Mouse (Mus musculus) liver, adult 2 months (tissue): Measurements from ENCODE around the gene Mbnl2. TPM values are rescaled to one million over a fixed set of nuclear protein-coding genes. Genes with fewer than 3 reads are reported as not detected.

Experiments
- DNase-seq: peaks from one replicate; pipeline ENCODE4 v3.0.0-alpha.2; 2011; ENCODE audit warnings: low read depth, low spot score; ENCODE audit errors: extremely low read depth
- H3K27ac ChIP-seq: fragments of 200-500 bp; replicated peaks from 2 replicates; pipeline ENCODE4 v1.5.1; 2012; ENCODE audit warnings: low read depth, mild to moderate bottlenecking, control low read depth, inconsistent platforms, low read length; ENCODE audit not compliant: insufficient read depth
- H3K27me3 ChIP-seq: fragments of 200-500 bp; 2 replicates; pipeline ENCODE4 v1.6.1; 2012; ENCODE audit warnings: mild to moderate bottlenecking, moderate library complexity, low read length, inconsistent platforms; ENCODE audit not compliant: control insufficient read depth, insufficient read depth
- H3K36me3 ChIP-seq: fragments of 200-500 bp; 2 replicates; pipeline ENCODE4 v1.6.1; 2012; ENCODE audit warnings: low read length, inconsistent platforms; ENCODE audit not compliant: control insufficient read depth, insufficient read depth
- H3K4me1 ChIP-seq: fragments of 200-500 bp; 2 replicates; pipeline ENCODE4 v1.6.1; 2011; ENCODE audit warnings: low read length; ENCODE audit not compliant: control insufficient read depth, insufficient read depth
- H3K4me3 ChIP-seq: fragments of 200-500 bp; 2 replicates; pipeline ENCODE4 v1.5.1; 2011; ENCODE audit warnings: low read depth, mild to moderate bottlenecking, control low read depth, low read length, moderate library complexity; ENCODE audit not compliant: insufficient read depth
- H3K79me2 ChIP-seq: fragments of 200-500 bp; 2 replicates; pipeline ENCODE4 v1.6.1; 2012; ENCODE audit warnings: inconsistent platforms, mild to moderate bottlenecking, low read length, moderate library complexity; ENCODE audit not compliant: control insufficient read depth, insufficient read depth
- H3K9ac ChIP-seq: fragments of 200-500 bp; 2 replicates; pipeline ENCODE4 v1.6.1; 2012; ENCODE audit warnings: low read depth, mild to moderate bottlenecking, control low read depth, inconsistent platforms, low read length
- CTCF ChIP-seq: fragments of 200-500 bp; IDR thresholded peaks from 2 replicates; pipeline ENCODE4 v1.5.1; 2011; ENCODE audit warnings: low read depth, low read length, control low read depth
- POLR2A ChIP-seq: fragments of 200-500 bp; IDR thresholded peaks from 2 replicates; pipeline ENCODE4 v1.6.1; 2011; ENCODE audit warnings: low read length, control low read depth; ENCODE audit not compliant: insufficient read depth; ENCODE audit errors: extremely low read depth
- WGBS: fragments of 180-500 bp; shearing (Covaris S2); methylation state at CpG from one replicate; pipeline ENCODE4 v1.1.7; 2018; 5-methylcytosine and 5-hydroxymethylcytosine counted together
- polyA plus RNA-seq: library from polyadenylated mRNA; depleted of rRNA; stranded (reverse); fragments of >200 nt; gene quantifications from 2 replicates; pipeline ENCODE4 v1.2.3, GENCODE M21; 2012; rRNA removed
- total RNA-seq: library from RNA; depleted of rRNA; stranded (reverse); fragments of >200 nt; gene quantifications from 2 replicates; pipeline ENCODE4 v1.2.3, GENCODE M21; 2014; rRNA removed

Gene Mbnl2
- total RNA-seq, result 32.2 and 35.2 TPM in 2 replicates
- polyA plus RNA-seq, result 16.4 and 17.5 TPM in 2 replicates

DNA sequence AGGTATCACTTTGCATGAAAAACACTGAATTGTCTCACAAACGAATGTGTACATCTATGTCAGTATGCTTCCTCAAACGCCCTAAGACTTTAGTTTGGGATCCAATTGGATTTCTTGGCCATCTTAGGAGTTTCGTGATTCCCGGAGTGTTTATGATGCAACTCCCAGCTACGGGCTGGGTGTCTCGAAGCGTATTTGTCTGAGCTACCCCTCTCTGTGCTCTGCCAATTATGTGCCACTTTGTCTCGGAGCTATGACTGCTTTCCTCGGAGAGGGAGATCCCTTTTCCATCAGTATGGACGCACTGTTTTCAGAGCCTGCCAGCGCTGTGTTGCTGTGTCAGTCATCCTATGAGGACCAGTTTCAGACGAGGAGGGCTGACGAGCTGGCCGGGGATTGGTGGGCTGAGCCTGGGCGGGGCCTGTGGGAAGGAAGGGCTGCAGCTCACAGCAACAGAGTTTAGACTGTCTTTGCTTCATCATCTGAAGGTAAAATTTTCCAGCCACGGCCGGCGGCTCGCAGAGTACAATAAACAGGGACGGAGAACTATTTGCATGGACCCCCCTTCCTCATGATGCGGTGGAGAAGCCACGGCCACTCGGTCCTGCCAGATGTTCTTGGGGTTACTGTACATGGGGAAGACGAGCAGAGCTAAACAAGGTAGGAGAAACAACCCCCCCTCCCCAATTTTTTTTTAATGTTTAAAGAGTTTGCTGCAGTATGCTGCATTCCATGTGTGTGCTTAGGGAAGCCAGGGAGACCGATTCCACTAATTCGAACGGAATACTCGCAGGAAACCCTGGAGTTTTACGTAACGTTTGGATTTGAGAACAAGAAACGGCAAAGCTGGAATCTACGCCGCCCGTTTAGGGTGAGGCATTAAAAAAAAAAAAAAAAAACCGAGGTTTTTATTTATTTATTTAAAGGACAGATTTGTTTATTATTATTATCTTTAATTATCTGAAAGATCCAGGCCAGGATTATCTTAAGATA, at the start of gene Mbnl2:
TSS of gene Mbnl2 (plus strand) at position 424 of the 993 bp plus-strand sequence.
- Histone ChIP-seq H3K27me3 (no peaks in the 10 kb centered on the region), H3K27ac (peak within 1 kb of the TSS; percentile 79), H3K9ac (peak within 1 kb of the TSS; percentile 76), H3K79me2 (peaks cover 24% of the 10 kb centered on the region), H3K36me3 (no peaks in the 10 kb centered on the region), H3K4me1 (peaks cover 15% of the 10 kb centered on the region), H3K4me3 (peak within 1 kb of the TSS; percentile 68)
- TF ChIP-seq CTCF (no peak), POLR2A (peak; percentile 54; the same call in 1 of the 2 replicates)
- under 1% methylated on average over 35 of the region's 35 CpGs for WGBS
- peak; percentile 90 for DNase-seq

DNA sequence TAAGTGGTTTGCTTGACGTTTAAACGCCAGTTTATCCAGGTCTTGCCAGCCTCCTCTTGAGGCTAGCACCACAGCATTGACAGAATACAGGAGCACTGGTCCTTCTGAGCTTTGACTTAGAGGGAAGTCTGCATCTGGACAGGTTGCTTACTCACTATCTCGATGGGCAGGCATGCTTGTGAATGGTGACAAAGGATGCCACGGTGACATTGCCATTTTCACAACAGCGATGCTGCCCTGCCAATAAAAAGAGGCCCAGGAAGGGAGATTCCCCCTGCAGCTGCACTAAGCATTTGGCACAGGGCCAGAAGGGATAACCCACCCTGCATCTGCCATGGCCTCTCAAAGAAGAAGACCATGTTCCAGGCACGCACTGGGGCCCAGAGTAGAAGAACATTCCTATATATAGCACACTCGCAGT, 43.4 kb upstream of the Mbnl2 start:
- no peaks in the 10 kb centered on the region for H3K27me3 ChIP-seq
- no peak overlapping the region for H3K9ac ChIP-seq
- no peak for DNase-seq
- TF ChIP-seq POLR2A, result no peak
- no peak for TF ChIP-seq CTCF
- no peaks in the 10 kb centered on the region for H3K79me2 ChIP-seq
- no peak overlapping the region for H3K27ac ChIP-seq
- H3K4me1 ChIP-seq, result no peaks in the 10 kb centered on the region
- H3K36me3 ChIP-seq, result no peaks in the 10 kb centered on the region
- H3K4me3 ChIP-seq, result no peak overlapping the region
- WGBS, result 72% methylated on average over 7 of the region's 7 CpGs

DNA sequence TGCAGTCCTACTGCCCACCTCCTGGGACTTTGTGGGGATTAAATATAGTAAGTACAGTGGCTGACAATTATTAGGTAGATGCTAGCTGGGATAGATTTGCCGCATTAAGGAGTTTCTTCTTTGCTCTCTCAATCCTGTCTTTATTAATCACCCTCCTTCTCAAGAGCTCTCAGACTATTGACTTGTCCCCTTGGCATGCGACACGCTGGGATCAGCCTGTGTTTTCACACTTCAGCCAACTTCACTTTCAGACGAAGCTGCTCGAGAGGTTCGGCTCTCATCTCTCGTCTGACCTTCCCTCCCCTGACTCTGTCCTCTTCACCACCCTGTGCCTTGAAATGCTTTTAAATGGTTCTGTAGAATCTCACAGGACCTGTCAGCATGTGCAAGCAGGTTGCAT, 39.9 kb upstream of the Mbnl2 start:
- TF ChIP-seq POLR2A (no peak), CTCF (no peak)
- Histone ChIP-seq H3K79me2 (no peaks in the 10 kb centered on the region), H3K27me3 (no peaks in the 10 kb centered on the region), H3K27ac (no peak overlapping the region), H3K4me1 (no peaks in the 10 kb centered on the region), H3K9ac (no peak overlapping the region), H3K4me3 (no peak overlapping the region), H3K36me3 (no peaks in the 10 kb centered on the region)
- WGBS, result 81% methylated on average over 7 of the region's 7 CpGs
- no peak for DNase-seq

DNA sequence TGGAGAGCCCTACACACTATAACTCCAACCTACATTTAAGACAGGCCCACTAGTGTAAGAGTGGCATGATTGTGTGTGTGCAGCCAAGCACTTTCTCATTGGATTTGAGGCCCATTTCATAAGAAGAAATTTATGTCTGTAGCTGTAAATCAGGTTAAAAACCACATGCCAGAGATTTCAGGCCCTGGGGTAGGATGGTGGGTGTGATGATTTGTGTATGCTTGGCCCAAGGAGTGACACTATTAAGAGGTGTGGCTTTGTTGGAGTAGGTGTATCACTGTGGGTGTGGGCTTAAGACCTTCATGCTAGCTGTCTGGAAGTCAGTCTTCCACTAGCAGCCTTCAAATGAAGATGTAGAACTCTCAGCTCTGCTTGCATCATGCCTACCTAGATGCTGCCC, 37.0 kb upstream of the Mbnl2 start:
- Histone ChIP-seq H3K9ac (no peak overlapping the region), H3K27ac (no peak overlapping the region), H3K36me3 (no peaks in the 10 kb centered on the region), H3K4me1 (no peaks in the 10 kb centered on the region), H3K4me3 (no peak overlapping the region), H3K27me3 (no peaks in the 10 kb centered on the region), H3K79me2 (no peaks in the 10 kb centered on the region)
- no peak for TF ChIP-seq POLR2A
- TF ChIP-seq CTCF, result no peak
- no peak for DNase-seq

DNA sequence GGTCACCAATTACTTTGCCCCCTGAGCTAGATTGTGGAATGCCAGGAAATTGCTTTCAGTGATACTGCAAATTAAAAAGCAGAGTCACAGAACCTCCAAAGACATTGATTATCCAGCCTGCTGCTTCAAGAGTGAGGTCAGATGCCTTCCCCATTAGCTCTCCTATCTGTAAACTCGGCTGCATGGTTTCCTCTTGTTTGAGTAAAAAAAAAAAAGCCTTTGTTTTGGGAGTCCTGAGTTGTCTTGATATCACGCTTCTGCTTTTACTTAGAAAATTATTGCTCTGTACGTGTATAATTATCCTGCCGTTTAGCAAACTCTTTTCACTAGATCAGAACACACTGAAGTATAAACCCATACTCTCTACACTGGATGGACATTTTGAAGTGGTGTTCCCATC, 35.3 kb upstream of the Mbnl2 start:
- H3K36me3 ChIP-seq, result no peaks in the 10 kb centered on the region
- no peak for DNase-seq
- 43% methylated on average over 4 of the region's 4 CpGs for WGBS
- no peak overlapping the region for H3K4me3 ChIP-seq
- no peaks in the 10 kb centered on the region for H3K4me1 ChIP-seq
- no peaks in the 10 kb centered on the region for H3K27me3 ChIP-seq
- no peak overlapping the region for H3K9ac ChIP-seq
- no peaks in the 10 kb centered on the region for H3K79me2 ChIP-seq
- TF ChIP-seq CTCF (no peak), POLR2A (no peak)
- no peak overlapping the region for H3K27ac ChIP-seq

DNA sequence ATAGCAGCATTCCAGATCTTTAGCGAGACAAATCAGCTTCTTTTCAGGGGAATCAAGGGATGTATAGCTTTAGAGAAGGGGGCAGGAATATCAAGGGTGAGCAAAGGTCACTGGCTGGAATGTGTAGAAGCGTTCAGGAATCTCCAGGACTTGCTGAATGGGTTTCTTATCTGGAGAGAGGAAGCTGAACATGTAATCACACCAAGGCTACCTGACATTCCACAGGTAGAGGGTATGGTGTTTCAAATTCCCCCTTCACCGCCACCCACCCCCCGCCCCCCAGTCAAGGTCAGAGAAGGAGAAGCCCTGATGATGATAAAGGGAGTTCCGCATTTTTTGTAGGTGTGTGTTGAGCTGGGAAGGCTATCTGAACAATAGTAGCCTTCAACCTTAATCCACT, 32.8 kb upstream of the Mbnl2 start:
- H3K4me3 ChIP-seq, result no peak overlapping the region
- H3K36me3 ChIP-seq, result no peaks in the 10 kb centered on the region
- no peaks in the 10 kb centered on the region for H3K4me1 ChIP-seq
- no peaks in the 10 kb centered on the region for H3K79me2 ChIP-seq
- no peak overlapping the region for H3K9ac ChIP-seq
- WGBS, result 62% methylated on average over 5 of the region's 5 CpGs
- TF ChIP-seq POLR2A (no peak), CTCF (no peak)
- no peak for DNase-seq
- H3K27me3 ChIP-seq, result no peaks in the 10 kb centered on the region
- H3K27ac ChIP-seq, result no peak overlapping the region
